9 mouse cellular contexts compared by ENCODE assay signal in genomic region chr12:107979710-107980260, GRCm38 (mm10). TPM values are rescaled to one million over a fixed set of nuclear protein-coding genes. Genes with fewer than 3 reads are reported as not detected.
DNase-seq lines count a peak whose midpoint lies in the region; ATAC-seq and TF ChIP-seq lines count a peak whose summit lies in the region.
"Had no signal": no experiment of that assay in that cellular context is flagged by ENCODE, and none has a peak within 500 bp of the region (broad histone marks: within the 10 kb centered on the region; RNA-seq: fewer than 3 reads in every experiment).

No protein-coding gene starts in this region.

- no peak for TF ChIP-seq POLR2A in kidney, adult 2 months (IDR thresholded peaks at IDR 0.05; ENCODE audit: low read depth, low read length)

- peak overlapping the region; percentile 70 for H3K9ac ChIP-seq in lung, embryonic 16.5 days (ENCODE audit: low read length)
- peak overlapping the region; percentile 22 for H3K9ac ChIP-seq in stomach, embryonic 15.5 days

- peak; percentile 27 for DNase-seq in ovary, adult 18-20 months (ENCODE audit: low spot score)
- DNase-seq in ovary, postnatal 14 days (ENCODE audit: low spot score), result no peak
- DNase-seq in heart, adult 8-10 months (ENCODE audit: low spot score), result peak; percentile 14
- DNase-seq in kidney, adult 2 months, result peak; percentile 94
- DNase-seq in layer of hippocampus, postnatal 14 days (ENCODE audit: low spot score in 2 of 2), result no peak
- no peak for DNase-seq in spleen, adult 12 weeks (ENCODE audit: low spot score)

- H3K27ac ChIP-seq in kidney, adult 2 months (ENCODE audit: insufficient read depth, low read depth, low read length), result peak overlapping the region; percentile 79
- peak overlapping the region; percentile 64 for H3K27ac ChIP-seq in lung, embryonic 16.5 days (ENCODE audit: low read length)
- peak overlapping the region; percentile 55 for H3K27ac ChIP-seq in stomach, embryonic 15.5 days

- TF ChIP-seq CTCF in kidney, adult 2 months (conservative IDR thresholded peaks at IDR 0.05; ENCODE audit: insufficient read depth, insufficient read length, low read depth, low read length), result no peak

- no peaks in the 10 kb centered on the region for H3K36me3 ChIP-seq in kidney, adult 2 months (ENCODE audit: control insufficient read depth, insufficient read depth, low read length)
- no peaks in the 10 kb centered on the region for H3K36me3 ChIP-seq in lung, embryonic 16.5 days (ENCODE audit: control insufficient read depth, insufficient read depth, low read length)
- H3K36me3 ChIP-seq in stomach, embryonic 15.5 days, result no peaks in the 10 kb centered on the region
- H3K36me3 ChIP-seq: G1E had no signal

- peak overlapping the region; percentile 93 for H3K4me2 ChIP-seq in lung, embryonic 16.5 days (ENCODE audit: low read depth, low read length)
- H3K4me2 ChIP-seq in stomach, embryonic 15.5 days, result peak overlapping the region; percentile 93

- H3K4me3 ChIP-seq in kidney, adult 2 months (ENCODE audit: insufficient read depth, low read depth, low read length), result peak overlapping the region; percentile 41
- peak overlapping the region; percentile 47 for H3K4me3 ChIP-seq in lung, embryonic 16.5 days (ENCODE audit: low read length)
- peak overlapping the region; percentile 41 for H3K4me3 ChIP-seq in stomach, embryonic 15.5 days (replicated peaks)

- H3K9me3 ChIP-seq in lung, embryonic 16.5 days (ENCODE audit: control insufficient read depth, low read length), result no peaks in the 10 kb centered on the region
- no peaks in the 10 kb centered on the region for H3K9me3 ChIP-seq in stomach, embryonic 15.5 days

- peak; percentile 74 for ATAC-seq in lung, embryonic 16.5 days (ENCODE audit: low read depth)
- peak; percentile 13 for ATAC-seq in stomach, embryonic 15.5 days (ENCODE audit: insufficient read depth, low FRiP score, low read depth)

- H3K27me3 ChIP-seq in kidney, adult 2 months (replicated peaks; ENCODE audit: control insufficient read depth, insufficient read depth, low read length), result no peaks in the 10 kb centered on the region
- peaks cover 9% of the 10 kb centered on the region for H3K27me3 ChIP-seq in lung, embryonic 16.5 days (ENCODE audit: control insufficient read depth, insufficient read depth, low read depth, low read length)
- H3K27me3 ChIP-seq in stomach, embryonic 15.5 days (replicated peaks), result no peaks in the 10 kb centered on the region

- peaks cover 3% of the 10 kb centered on the region; the same call in 1 of the 2 replicates for H3K4me1 ChIP-seq in kidney, adult 2 months (ENCODE audit: control insufficient read depth, insufficient read depth, low read length)
- peaks cover 21% of the 10 kb centered on the region for H3K4me1 ChIP-seq in lung, embryonic 16.5 days (replicated peaks; ENCODE audit: control insufficient read depth, insufficient read depth, low read length)
- H3K4me1 ChIP-seq in stomach, embryonic 15.5 days, result peaks cover 40% of the 10 kb centered on the region

- 7% methylated on average over 28 of the region's 28 CpGs for WGBS in kidney, adult 2 months
- WGBS in lung, embryonic 16.5 days, result 6% methylated on average over 28 of the region's 28 CpGs
- WGBS in stomach, embryonic 15.5 days, result 10% methylated on average over 27 of the region's 28 CpGs

RNA-seq across cellular contexts. Expression of gene Bcl11b, which starts 23.6 kb away (rescaled TPM):
- total RNA-seq in heart, adult 8-10 months (2022), result 1 to 10 TPM in 2 of 4 experiments, under 1 TPM in 2; 0.75 to 1.8 (median 0.99) TPM
- polyA plus RNA-seq in kidney, adult 2 months (2012; rRNA removed), result 4.9 and 5.4 TPM in 2 replicates
- polyA plus RNA-seq in lung, embryonic 16.5 days (2015; fragmentation: Nextera tagmentation; extraction: Ambion mirVana), result 2.1 and 2.8 TPM in 2 replicates
- 5.3 and 5.7 TPM in 2 replicates for polyA plus RNA-seq in stomach, embryonic 15.5 days (2015; fragmentation: Nextera tagmentation; extraction: Ambion mirVana)
- total RNA-seq in layer of hippocampus, postnatal 14 days (2021), result 100 to 1,000 TPM; 108 to 112 TPM
- polyA plus RNA-seq: G1E had no signal

Comparison
In these comparisons a context has a peak if more than half of its experiments do, and no peak if none do; other contexts are left out.
1. DNase-seq: peak in ovary, adult 18-20 months (single experiment), heart, adult 8-10 months (single experiment) and kidney, adult 2 months (single experiment); none in ovary, postnatal 14 days (single experiment), layer of hippocampus, postnatal 14 days (0 of 2) and spleen, adult 12 weeks (single experiment).
2. Peak in every context shown above with its lines, with median percentiles within 50 percentile points of each other: H3K27ac ChIP-seq and H3K4me3 ChIP-seq.